Mouse (Mus musculus) heart, embryonic 13.5 days (tissue): ENCODE results near the gene Cfap77. TPM values are rescaled to one million over a fixed set of nuclear protein-coding genes. Genes with fewer than 3 reads are reported as not detected.

Experiments used
- ATAC-seq: fragments of 200-750 bp; cut with Nextera tagmentation; 2 replicates; pipeline ENCODE4 v1.8.0; 2017; ENCODE audit warnings: moderate TSS enrichment; ENCODE audit not compliant: insufficient number of reproducible peaks, low FRiP score, low TSS enrichment; ENCODE audit errors: extremely low read depth
- H3K27ac ChIP-seq: fragments of 300-500 bp; sonication (generic); replicated peaks from 2 replicates; pipeline ENCODE4 v1.5.1; 2015; ENCODE audit warnings: moderate library complexity, mild to moderate bottlenecking, inconsistent platforms
- H3K27me3 ChIP-seq: fragments of 300-500 bp; sonication (generic); replicated peaks from 2 replicates; pipeline ENCODE4 v1.6.1; 2015; ENCODE audit warnings: mild to moderate bottlenecking, inconsistent platforms
- H3K36me3 ChIP-seq: fragments of 300-500 bp; sonication (generic); 2 replicates; pipeline ENCODE4 v1.6.1; 2015; ENCODE audit warnings: mild to moderate bottlenecking, inconsistent platforms
- H3K4me1 ChIP-seq: fragments of 300-500 bp; sonication (generic); 2 replicates; pipeline ENCODE4 v1.6.1; 2015; ENCODE audit warnings: inconsistent platforms
- H3K4me2 ChIP-seq: fragments of 300-500 bp; sonication (generic); 2 replicates; pipeline ENCODE4 v1.6.1; 2015; ENCODE audit warnings: inconsistent platforms, mild to moderate bottlenecking, moderate library complexity
- H3K4me3 ChIP-seq: fragments of 300-500 bp; sonication (generic); 2 replicates; pipeline ENCODE4 v1.5.1; 2015; ENCODE audit warnings: moderate library complexity, mild to moderate bottlenecking, inconsistent platforms
- H3K9ac ChIP-seq: fragments of 300-500 bp; sonication (generic); 2 replicates; pipeline ENCODE4 v1.6.1; 2015; ENCODE audit warnings: inconsistent platforms, mild to moderate bottlenecking, moderate library complexity
- H3K9me3 ChIP-seq: fragments of 300-500 bp; sonication (generic); 2 replicates; pipeline ENCODE4 v1.6.1; 2016; ENCODE audit warnings: inconsistent platforms
- WGBS: fragments of 180-500 bp; shearing (Covaris S2); methylation state at CpG from one replicate; pipeline ENCODE4 v1.1.7; 2015; ENCODE audit warnings: mixed read lengths; 5-methylcytosine and 5-hydroxymethylcytosine counted together
- polyA plus RNA-seq: library from polyadenylated mRNA; unstranded; fragments of >200 nt; fragmentation: Nextera tagmentation; extraction: Ambion mirVana; gene quantifications from 2 replicates; pipeline ENCODE4 v1.2.1, GENCODE M21; 2015

Gene Cfap77
- polyA plus RNA-seq, 1 experiment from 2014 or later = 0.20 TPM

GRCm38 (mm10) chr2:29046151-29046550, 8.7 kb downstream of the Cfap77 start:
- Histone ChIP-seq H3K36me3 (no peaks in the 10 kb centered on the region), H3K9me3 (no peaks in the 10 kb centered on the region), H3K27me3 (peaks cover 63% of the 10 kb centered on the region), H3K4me1 (no peaks in the 10 kb centered on the region), H3K4me2 (no peak overlapping the region), H3K9ac (no peak overlapping the region), H3K27ac (no peak overlapping the region), H3K4me3 (no peak overlapping the region)
- no peak for ATAC-seq
- 64% methylated on average over 16 of the region's 16 CpGs for WGBS

- no peak overlapping the region for H3K27ac ChIP-seq
- no peaks in the 10 kb centered on the region for H3K4me1 ChIP-seq
- H3K36me3 ChIP-seq = no peaks in the 10 kb centered on the region
- H3K27me3 ChIP-seq = peaks cover 83% of the 10 kb centered on the region
- no peak overlapping the region for H3K9ac ChIP-seq
- no peak for ATAC-seq
- 87% methylated on average over 5 of the region's 5 CpGs for WGBS
- H3K4me3 ChIP-seq = no peak overlapping the region
- no peak overlapping the region for H3K4me2 ChIP-seq
- H3K9me3 ChIP-seq = no peaks in the 10 kb centered on the region
Measured at GRCm38 (mm10) chr2:29042124-29042523, 12.7 kb downstream of the Cfap77 start.

GRCm38 (mm10) chr2:29041477-29041768, 13.4 kb downstream of the Cfap77 start:
- ATAC-seq = no peak
- Histone ChIP-seq H3K27me3 (peaks cover 88% of the 10 kb centered on the region), H3K4me1 (no peaks in the 10 kb centered on the region), H3K27ac (no peak overlapping the region), H3K9ac (no peak overlapping the region), H3K36me3 (no peaks in the 10 kb centered on the region), H3K4me2 (no peak overlapping the region), H3K4me3 (no peak overlapping the region), H3K9me3 (no peaks in the 10 kb centered on the region)
- 32% methylated on average over 8 of the region's 8 CpGs for WGBS

GRCm38 (mm10) chr2:29040594-29041476, 14.0 kb downstream of the Cfap77 start:
- ATAC-seq = no peak
- H3K27ac ChIP-seq = no peak overlapping the region
- no peaks in the 10 kb centered on the region for H3K36me3 ChIP-seq
- peaks cover 84% of the 10 kb centered on the region for H3K27me3 ChIP-seq
- H3K4me2 ChIP-seq = no peak overlapping the region
- WGBS = 20% methylated on average over 18 of the region's 18 CpGs
- H3K9me3 ChIP-seq = no peaks in the 10 kb centered on the region
- H3K4me1 ChIP-seq = no peaks in the 10 kb centered on the region
- H3K4me3 ChIP-seq = no peak overlapping the region
- no peak overlapping the region for H3K9ac ChIP-seq

GRCm38 (mm10) chr2:29039741-29040140, 15.1 kb downstream of the Cfap77 start:
- no peak overlapping the region for H3K27ac ChIP-seq
- no peak overlapping the region for H3K4me2 ChIP-seq
- H3K9me3 ChIP-seq = no peaks in the 10 kb centered on the region
- no peaks in the 10 kb centered on the region for H3K36me3 ChIP-seq
- H3K4me3 ChIP-seq = no peak overlapping the region
- H3K9ac ChIP-seq = no peak overlapping the region
- H3K27me3 ChIP-seq = peaks cover 76% of the 10 kb centered on the region
- H3K4me1 ChIP-seq = no peaks in the 10 kb centered on the region
- ATAC-seq = no peak
- WGBS = 34% methylated on average over 5 of the region's 5 CpGs

GRCm38 (mm10) chr2:29035698-29036097, 19.2 kb downstream of the Cfap77 start:
- 63% methylated on average over 8 of the region's 8 CpGs for WGBS
- Histone ChIP-seq H3K27me3 (peaks cover 50% of the 10 kb centered on the region), H3K4me2 (no peak overlapping the region), H3K4me1 (no peaks in the 10 kb centered on the region), H3K4me3 (no peak overlapping the region), H3K27ac (no peak overlapping the region), H3K36me3 (no peaks in the 10 kb centered on the region), H3K9me3 (no peaks in the 10 kb centered on the region), H3K9ac (no peak overlapping the region)
- no peak for ATAC-seq

GRCm38 (mm10) chr2:29034542-29035475, 20.1 kb downstream of the Cfap77 start:
- Histone ChIP-seq H3K36me3 (no peaks in the 10 kb centered on the region), H3K27ac (no peak overlapping the region), H3K4me2 (no peak overlapping the region), H3K4me3 (no peak overlapping the region), H3K9me3 (no peaks in the 10 kb centered on the region), H3K27me3 (peaks cover 47% of the 10 kb centered on the region), H3K9ac (no peak overlapping the region), H3K4me1 (peaks cover 7% of the 10 kb centered on the region)
- 50% methylated on average over 20 of the region's 20 CpGs for WGBS
- ATAC-seq = no peak

GRCm38 (mm10) chr2:29031951-29032350, 22.9 kb downstream of the Cfap77 start:
- Histone ChIP-seq H3K4me1 (peaks cover 10% of the 10 kb centered on the region), H3K9ac (no peak overlapping the region), H3K4me2 (no peak overlapping the region), H3K9me3 (no peaks in the 10 kb centered on the region), H3K4me3 (no peak overlapping the region), H3K27ac (no peak overlapping the region), H3K27me3 (peaks cover 32% of the 10 kb centered on the region), H3K36me3 (no peaks in the 10 kb centered on the region)
- ATAC-seq = no peak
- WGBS = 75% methylated on average over 4 of the region's 4 CpGs

- WGBS = 32% methylated on average over 20 of the region's 20 CpGs
- peaks cover 25% of the 10 kb centered on the region for H3K27me3 ChIP-seq
- ATAC-seq = no peak
- H3K4me2 ChIP-seq = no peak overlapping the region
- no peak overlapping the region for H3K27ac ChIP-seq
- H3K4me3 ChIP-seq = no peak overlapping the region
- peaks cover 13% of the 10 kb centered on the region for H3K4me1 ChIP-seq
- H3K36me3 ChIP-seq = no peaks in the 10 kb centered on the region
- H3K9me3 ChIP-seq = no peaks in the 10 kb centered on the region
- H3K9ac ChIP-seq = no peak overlapping the region
Measured at GRCm38 (mm10) chr2:29030048-29030734, 24.7 kb downstream of the Cfap77 start.

GRCm38 (mm10) chr2:29025284-29025683, 29.6 kb downstream of the Cfap77 start:
- ATAC-seq = no peak
- Histone ChIP-seq H3K27ac (no peak overlapping the region), H3K4me3 (no peak overlapping the region), H3K27me3 (peaks cover 13% of the 10 kb centered on the region), H3K4me2 (no peak overlapping the region), H3K4me1 (peaks cover 11% of the 10 kb centered on the region), H3K9me3 (no peaks in the 10 kb centered on the region), H3K36me3 (no peaks in the 10 kb centered on the region), H3K9ac (no peak overlapping the region)
- WGBS = 62% methylated on average over 5 of the region's 5 CpGs

- WGBS = 79% methylated on average over 7 of the region's 7 CpGs
- no peak for ATAC-seq
- Histone ChIP-seq H3K27me3 (no peaks in the 10 kb centered on the region; the same call in 1 of the 2 replicates), H3K4me3 (no peak overlapping the region), H3K4me2 (no peak overlapping the region), H3K36me3 (no peaks in the 10 kb centered on the region), H3K4me1 (0 out of 2 replicates have a peak, but pooled peaks cover 3% of the 10 kb centered on the region), H3K27ac (no peak overlapping the region), H3K9ac (no peak overlapping the region), H3K9me3 (no peaks in the 10 kb centered on the region)
Measured at GRCm38 (mm10) chr2:29023001-29023400, 31.9 kb downstream of the Cfap77 start.
